Mouse (Mus musculus): Measurements from ENCODE around the gene Olfr1555-ps1.
"Not testable (repeated sequence)": the region's sequence is repeated elsewhere in the genome, so short reads cannot be mapped to it uniquely, and the experiment has no call there.

Olfr1555-ps1 gene

GRCm38 (mm10) chr19:12170062-12170599, at the start of gene Olfr1555-ps1:
Gene Olfr1555-ps1, minus strand, starts transcription at chr19:12170112.
- DNase-seq, result not testable (repeated sequence)

DNA sequence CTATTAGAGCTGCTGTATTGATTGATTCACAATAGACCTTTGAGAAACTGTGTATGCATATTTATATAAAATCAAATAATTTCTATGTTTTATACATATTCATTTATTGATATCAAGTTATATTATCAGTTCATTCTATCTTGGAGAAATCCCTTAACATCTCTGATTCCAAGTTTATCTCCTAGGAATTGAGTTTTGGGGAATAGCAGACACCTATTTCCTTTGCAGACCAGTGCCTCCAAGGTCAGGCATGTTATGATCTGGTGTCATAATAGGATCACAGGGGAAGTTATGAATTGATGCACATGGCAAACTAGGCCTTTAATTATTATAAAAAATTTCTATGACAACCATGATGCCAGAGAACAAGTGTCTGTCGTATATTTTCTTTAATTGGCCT, 30.4 kb upstream of the Olfr1555-ps1 start, which contains the start of gene Olfr1431:
Gene Olfr1431 (plus strand): TSS at position 301 of the 400 bp plus-strand sequence.
- DNase-seq, result no peak

- DNase-seq, result not testable (repeated sequence)
Measured at GRCm38 (mm10) chr19:12199076-12199475, 29.2 kb upstream of the Olfr1555-ps1 start.

GRCm38 (mm10) chr19:12175431-12175830, 5.5 kb upstream of the Olfr1555-ps1 start:
- DNase-seq, result not testable (repeated sequence)

- DNase-seq, result no peak
Measured at GRCm38 (mm10) chr19:12145452-12145851, 24.5 kb downstream of the Olfr1555-ps1 start.

DNA sequence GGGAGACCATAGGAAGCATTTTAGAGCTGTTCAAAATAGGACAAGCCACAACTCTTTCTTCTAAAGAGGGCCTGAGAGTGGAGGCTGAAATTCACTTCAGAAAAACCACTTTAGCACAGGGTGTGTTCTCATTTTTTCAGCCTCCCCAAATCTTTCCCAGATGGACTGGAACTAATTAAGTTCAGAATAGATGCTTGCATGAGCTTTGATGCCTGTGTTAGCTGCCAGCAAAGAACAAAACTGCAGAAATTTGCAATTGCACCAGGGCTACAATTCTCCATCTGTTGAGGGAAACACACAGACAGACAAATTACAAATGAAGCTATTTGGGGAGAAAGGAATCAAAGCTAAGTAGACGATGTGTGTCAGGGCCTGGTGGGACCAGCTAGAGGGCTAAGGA, 26.6 kb downstream of the Olfr1555-ps1 start:
- DNase-seq, result no peak

- DNase-seq, result no peak
Measured at GRCm38 (mm10) chr19:12134289-12134688, 35.6 kb downstream of the Olfr1555-ps1 start.

DNA sequence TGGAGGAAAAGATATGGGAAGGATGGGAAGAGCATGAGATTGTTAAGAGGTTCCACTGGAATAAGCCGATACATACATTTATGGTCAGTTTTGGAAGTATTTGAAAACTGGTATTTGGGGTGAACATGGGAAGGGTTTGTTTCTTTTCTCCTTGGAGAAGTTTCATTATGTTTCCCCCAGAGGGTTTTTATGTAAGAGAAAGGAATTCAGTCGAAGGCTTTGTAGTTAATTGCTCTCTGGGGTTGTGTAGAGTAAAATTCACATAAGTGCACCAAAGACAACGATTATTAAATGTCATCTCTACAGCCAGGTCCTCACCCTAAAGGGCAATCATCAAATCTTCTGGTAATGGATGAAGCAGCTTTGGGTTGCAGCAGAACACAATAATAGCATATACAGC, 46.8 kb downstream of the Olfr1555-ps1 start, which contains the start of gene Olfr76:
Gene Olfr76 (minus strand): TSS at position 101 of the 400 bp plus-strand sequence.
- no peak for DNase-seq

- DNase-seq, result no peak
Measured at GRCm38 (mm10) chr19:12116464-12116863, 53.4 kb downstream of the Olfr1555-ps1 start.

- DNase-seq, result no peak
Measured at GRCm38 (mm10) chr19:12115797-12116196, 54.1 kb downstream of the Olfr1555-ps1 start, which contains the start of gene Olfr1428. Gene Olfr1428, minus strand, starts transcription at chr19:12115897.

Data from kidney, adult 18-20 months (tissue).